Mouse (Mus musculus) C2C12 (cell line): ENCODE data around the gene Tmem131l. TPM values are rescaled to one million over a fixed set of nuclear protein-coding genes. Genes with fewer than 3 reads are reported as not detected.

Source experiments
- H3K27me3 ChIP-seq: one replicate; pipeline ENCODE4 v1.6.1; 2011; ENCODE audit not compliant: control insufficient read depth, insufficient read depth, insufficient read length
- H3K36me3 ChIP-seq: one replicate; pipeline ENCODE4 v1.6.1; 2011; ENCODE audit not compliant: control insufficient read depth, insufficient read depth
- H3K4me3 ChIP-seq: one replicate; pipeline ENCODE4 v1.5.1; 2011; ENCODE audit warnings: mild to moderate bottlenecking, control low read depth; ENCODE audit not compliant: poor library complexity, insufficient read depth, severe bottlenecking
- H3K79me2 ChIP-seq: one replicate; pipeline ENCODE4 v1.6.1; 2011; ENCODE audit not compliant: control insufficient read depth, insufficient read depth
- H3K79me3 ChIP-seq: one replicate; pipeline ENCODE4 v1.6.1; 2011; ENCODE audit warnings: low read depth, control low read depth
- H3ac ChIP-seq: one replicate; pipeline ENCODE3; 2011; ENCODE audit warnings: low read depth; ENCODE audit not compliant: control insufficient read depth, insufficient read length
- CEBPB ChIP-seq: IDR thresholded peaks from one replicate; pipeline ENCODE4 v1.6.1; 2011; ENCODE audit warnings: low read depth, mild to moderate bottlenecking, control low read depth, moderate library complexity
- CTCF ChIP-seq: IDR thresholded peaks from one replicate; pipeline ENCODE4 v1.5.1; 2011; ENCODE audit not compliant: control insufficient read depth, insufficient read depth, insufficient read length
- FOSL1 ChIP-seq: IDR thresholded peaks from one replicate; pipeline ENCODE4 v1.8.0; 2011; ENCODE audit warnings: mild to moderate bottlenecking, low read length; ENCODE audit not compliant: poor library complexity, insufficient read depth, severe bottlenecking
- MAX ChIP-seq: IDR thresholded peaks from one replicate; pipeline ENCODE4 v1.6.1; 2011; ENCODE audit warnings: mild to moderate bottlenecking, control low read depth
- MYOD1 ChIP-seq: IDR thresholded peaks from one replicate; pipeline ENCODE4 v1.6.1; 2011; ENCODE audit warnings: low read depth; ENCODE audit not compliant: control insufficient read depth, insufficient read length
- MYOG ChIP-seq: IDR thresholded peaks from one replicate; pipeline ENCODE4 v1.6.1; 2011; ENCODE audit not compliant: control insufficient read depth, insufficient read length; ENCODE audit errors: extremely low read depth
- USF1 ChIP-seq: IDR thresholded peaks from one replicate; pipeline ENCODE4 v1.6.1; 2011; ENCODE audit warnings: low read depth, mild to moderate bottlenecking, control low read depth, moderate library complexity
- polyA plus RNA-seq: library from polyadenylated mRNA; unstranded; fragments of >200 nt; fragmentation: generic; extraction: Trizol; gene quantifications from one replicate; pipeline ENCODE4 v1.2.1, GENCODE M21; 2012; ENCODE audit warnings: missing spikeins

Gene Tmem131l
- polyA plus RNA-seq, 1 experiment, result 10.4 TPM

- Histone ChIP-seq H3K79me3 (no peaks in the 10 kb centered on the region), H3ac (no peak overlapping the region), H3K79me2 (peaks cover 12% of the 10 kb centered on the region), H3K27me3 (no peaks in the 10 kb centered on the region), H3K36me3 (no peaks in the 10 kb centered on the region), H3K4me3 (no peak overlapping the region)
- TF ChIP-seq MYOD1 (no peak), MAX (no peak), CTCF (no peak), USF1 (no peak), CEBPB (no peak), FOSL1 (no peak), MYOG (no peak)
Measured at GRCm38 (mm10) chr3:83996086-83996485, 43.9 kb downstream of the Tmem131l start.

GRCm38 (mm10) chr3:83995254-83995830 is 44.6 kb downstream of the Tmem131l start:
- Histone ChIP-seq H3K4me3 (no peak overlapping the region), H3ac (no peak overlapping the region), H3K79me3 (no peaks in the 10 kb centered on the region), H3K79me2 (peaks cover 16% of the 10 kb centered on the region), H3K36me3 (no peaks in the 10 kb centered on the region), H3K27me3 (no peaks in the 10 kb centered on the region)
- TF ChIP-seq MYOG (no peak), FOSL1 (no peak), CEBPB (no peak), USF1 (no peak), MYOD1 (no peak), CTCF (no peak), MAX (no peak)

GRCm38 (mm10) chr3:83994217-83994839 is 45.6 kb downstream of the Tmem131l start:
- H3K4me3 ChIP-seq, result no peak overlapping the region
- peaks cover 3% of the 10 kb centered on the region for H3K79me3 ChIP-seq
- H3ac ChIP-seq, result no peak overlapping the region
- peaks cover 19% of the 10 kb centered on the region for H3K79me2 ChIP-seq
- H3K36me3 ChIP-seq, result no peaks in the 10 kb centered on the region
- TF ChIP-seq MYOG, result no peak
- peak; percentile 79 for TF ChIP-seq CEBPB
- peak; percentile 60 for TF ChIP-seq USF1
- TF ChIP-seq CTCF, result no peak
- TF ChIP-seq MYOD1, result no peak
- peak; percentile 75 for TF ChIP-seq MAX
- no peak for TF ChIP-seq FOSL1
- no peaks in the 10 kb centered on the region for H3K27me3 ChIP-seq

- H3K79me3 ChIP-seq, result peaks cover 5% of the 10 kb centered on the region
- no peak overlapping the region for H3K4me3 ChIP-seq
- peaks cover 19% of the 10 kb centered on the region for H3K79me2 ChIP-seq
- H3K27me3 ChIP-seq, result no peaks in the 10 kb centered on the region
- no peak overlapping the region for H3ac ChIP-seq
- no peaks in the 10 kb centered on the region for H3K36me3 ChIP-seq
- no peak for TF ChIP-seq MYOD1
- TF ChIP-seq MYOG, result no peak
- TF ChIP-seq CTCF, result no peak
- TF ChIP-seq MAX, result no peak
- TF ChIP-seq CEBPB, result no peak
- no peak for TF ChIP-seq FOSL1
- no peak for TF ChIP-seq USF1
Measured at GRCm38 (mm10) chr3:83993089-83993516, 46.9 kb downstream of the Tmem131l start.

GRCm38 (mm10) chr3:83991691-83992524 is 48.1 kb downstream of the Tmem131l start:
- Histone ChIP-seq H3ac (no peak overlapping the region), H3K79me3 (peaks cover 5% of the 10 kb centered on the region), H3K27me3 (no peaks in the 10 kb centered on the region), H3K79me2 (peaks cover 19% of the 10 kb centered on the region), H3K36me3 (no peaks in the 10 kb centered on the region), H3K4me3 (no peak overlapping the region)
- TF ChIP-seq MYOD1 (no peak), MAX (no peak), USF1 (no peak)
